Mouse (Mus musculus) intestine, embryonic 16.5 days (tissue): ENCODE results near the gene Xkrx. TPM values are rescaled to one million over a fixed set of nuclear protein-coding genes. Genes with fewer than 3 reads are reported as not detected.

Experiments used
- polyA plus RNA-seq: library from polyadenylated mRNA; unstranded; fragments of >200 nt; fragmentation: Nextera tagmentation; extraction: Ambion mirVana; gene quantifications from 2 replicates; pipeline ENCODE4 v1.2.1, GENCODE M21; 2015

The Xkrx gene
- polyA plus RNA-seq, 1 experiment from 2014 or later, result 0.06 TPM

Other genes starting within 250 kb of the Xkrx start
- 2.8 and 3.0 TPM in 2 replicates for gene Sytl4, start 180.3 kb downstream of the Xkrx start, polyA plus RNA-seq
- gene Cstf2, start 102.9 kb downstream of the Xkrx start, polyA plus RNA-seq, result 33.5 and 34.2 TPM in 2 replicates
- not detected in 2 replicates for gene Arl13a, start 25.4 kb upstream of the Xkrx start, polyA plus RNA-seq
- gene Nox1, start 59.9 kb upstream of the Xkrx start, polyA plus RNA-seq, result 0.05 and 0.11 TPM in 2 replicates
- gene Trmt2b, start 114.9 kb upstream of the Xkrx start, polyA plus RNA-seq, result 25.1 and 27.0 TPM in 2 replicates
- 3.8 and 4.7 TPM in 2 replicates for gene Tmem35a, start 133.1 kb upstream of the Xkrx start, polyA plus RNA-seq
- 20.3 and 21.2 TPM in 2 replicates for gene Cenpi, start 146.0 kb upstream of the Xkrx start, polyA plus RNA-seq
- gene Drp2, start 242.5 kb upstream of the Xkrx start, polyA plus RNA-seq, result 0.81 and 0.98 TPM in 2 replicates